Mouse (Mus musculus): ENCODE results near the gene Slc25a3. TPM values are rescaled to one million over a fixed set of nuclear protein-coding genes. Genes with fewer than 3 reads are reported as not detected.

Slc25a3 gene
- total and polyA plus RNA-seq, 3 experiments: 368 to 868 (median 497) TPM

- Histone ChIP-seq H3K4me1 (ENCODE audit: control insufficient read depth in 1 of 2, insufficient read depth in 2 of 2, low read length in 2 of 2) (no peaks in the 10 kb centered on the region), H3K4me3 (ENCODE audit: control insufficient read depth in 1 of 2, insufficient read depth in 1 of 2, low read depth in 2 of 2, low read length in 2 of 2) (no peak overlapping the region), H3K27ac (ENCODE audit: control insufficient read depth, low read depth, low read length) (no peak overlapping the region), H3K36me3 (ENCODE audit: control insufficient read depth in 1 of 2, insufficient read depth in 2 of 2, low read length in 2 of 2) (peaks cover 0 to 4% of the 10 kb centered on the region in 2 experiments; a peak in 2 of 4 replicates), H3K79me2 (ENCODE audit: control insufficient read depth, insufficient read depth, low read length, poor library complexity) (no peaks in the 10 kb centered on the region), H3K9ac (ENCODE audit: control insufficient read depth, low read depth, low read length, poor library complexity, severe bottlenecking) (no peak overlapping the region), H3K9me3 (replicated peaks; ENCODE audit: insufficient read depth, low read length) (no peaks in the 10 kb centered on the region), H3K27me3 (ENCODE audit: control insufficient read depth in 1 of 2, insufficient read depth in 2 of 2, low read length in 2 of 2) (no peaks in the 10 kb centered on the region)
- DNase-seq (ENCODE audit: low read depth, low spot score): no peak
- 0 out of 2 replicates have a peak, but pooled peaks have one; percentile 32 for TF ChIP-seq ZNF384 (IDR thresholded peaks at IDR 0.05; ENCODE audit: low read depth, low read length)
- TF ChIP-seq UBTF (IDR thresholded peaks at IDR 0.05; ENCODE audit: borderline replicate concordance, insufficient read depth, low read depth, low read length): no peak
These were observed 14.0 kb downstream of the Slc25a3 start for GRCm38 (mm10) chr10:91109841-91110240.

- no peaks in the 10 kb centered on the region for H3K4me1 ChIP-seq (ENCODE audit: control insufficient read depth in 1 of 2, insufficient read depth in 2 of 2, low read length in 2 of 2)
- TF ChIP-seq UBTF (IDR thresholded peaks at IDR 0.05; ENCODE audit: borderline replicate concordance, insufficient read depth, low read depth, low read length): no peak
- TF ChIP-seq ETS1 (IDR thresholded peaks at IDR 0.05; ENCODE audit: low read depth, low read length): no peak
- TF ChIP-seq CHD1 (IDR thresholded peaks at IDR 0.05; ENCODE audit: low read depth, low read length): no peak
- no peak for TF ChIP-seq RAD21 (IDR thresholded peaks at IDR 0.05; ENCODE audit: low read depth, low read length)
- TF ChIP-seq E2F4 (IDR thresholded peaks at IDR 0.05; ENCODE audit: borderline replicate concordance, low read depth, low read length): no peak
- no peak for TF ChIP-seq HCFC1 (IDR thresholded peaks at IDR 0.05; ENCODE audit: low read depth, low read length)
- TF ChIP-seq TAL1 (IDR thresholded peaks at IDR 0.05; ENCODE audit: low read length): no peak
- no peak for TF ChIP-seq CHD2 (IDR thresholded peaks at IDR 0.05; ENCODE audit: low read length)
- no peak for TF ChIP-seq MAX (IDR thresholded peaks at IDR 0.05; ENCODE audit: low read length)
- no peak for TF ChIP-seq TBP (IDR thresholded peaks at IDR 0.05; ENCODE audit: low read depth, low read length)
- TF ChIP-seq BHLHE40 (IDR thresholded peaks at IDR 0.05; ENCODE audit: borderline replicate concordance, low read depth, low read length): no peak
- TF ChIP-seq ZKSCAN1 (IDR thresholded peaks at IDR 0.05; ENCODE audit: low read depth, low read length): no peak
- no peak for TF ChIP-seq MYB (IDR thresholded peaks at IDR 0.05; ENCODE audit: low read depth, low read length)
- TF ChIP-seq ZC3H11A (IDR thresholded peaks at IDR 0.05; ENCODE audit: low read depth, low read length): no peak
- TF ChIP-seq ZNF384 (IDR thresholded peaks at IDR 0.05; ENCODE audit: low read depth, low read length): no peak
- no peak for TF ChIP-seq TCF12 (IDR thresholded peaks at IDR 0.05; ENCODE audit: low read depth, low read length)
- no peak overlapping the region for H3K9ac ChIP-seq (ENCODE audit: control insufficient read depth, low read depth, low read length, poor library complexity, severe bottlenecking)
- H3K79me2 ChIP-seq (ENCODE audit: control insufficient read depth, insufficient read depth, low read length, poor library complexity): no peaks in the 10 kb centered on the region
- H3K9me3 ChIP-seq (replicated peaks; ENCODE audit: insufficient read depth, low read length): no peaks in the 10 kb centered on the region
- H3K27ac ChIP-seq (ENCODE audit: control insufficient read depth, low read depth, low read length): no peak overlapping the region
- no peaks in the 10 kb centered on the region for H3K27me3 ChIP-seq (ENCODE audit: control insufficient read depth in 1 of 2, insufficient read depth in 2 of 2, low read length in 2 of 2)
- no peak overlapping the region for H3K4me3 ChIP-seq (ENCODE audit: control insufficient read depth in 1 of 2, insufficient read depth in 1 of 2, low read depth in 2 of 2, low read length in 2 of 2)
- no peaks in the 10 kb centered on the region for H3K36me3 ChIP-seq (ENCODE audit: control insufficient read depth in 1 of 2, insufficient read depth in 2 of 2, low read length in 2 of 2)
- DNase-seq (ENCODE audit: low read depth, low spot score): no peak
These were observed 17.9 kb downstream of the Slc25a3 start for GRCm38 (mm10) chr10:91105981-91106380.

Data from MEL (cell line).